Mouse (Mus musculus) embryonic facial prominence, embryonic 14.5 days (tissue): ENCODE measurements around the gene 1700020L24Rik. TPM values are rescaled to one million over a fixed set of nuclear protein-coding genes. Genes with fewer than 3 reads are reported as not detected.

ENCODE experiments used
- ATAC-seq: fragments of 200-750 bp; cut with Nextera tagmentation; 2 replicates; pipeline ENCODE4 v1.8.0; 2017; ENCODE audit warnings: low read depth, moderate number of reproducible peaks, moderate TSS enrichment
- DNase-seq: peaks from one replicate; pipeline ENCODE4 v3.0.0-alpha.2; 2015; ENCODE audit warnings: low spot score
- H3K27ac ChIP-seq: fragments of 300-500 bp; sonication (generic); replicated peaks from 2 replicates; pipeline ENCODE4 v1.5.1; 2014; ENCODE audit warnings: low read depth, mild to moderate bottlenecking, low read length, moderate library complexity
- H3K27me3 ChIP-seq: fragments of 300-500 bp; sonication (generic); replicated peaks from 2 replicates; pipeline ENCODE4 v1.6.1; 2014; ENCODE audit warnings: low read length; ENCODE audit not compliant: control insufficient read depth, insufficient read depth
- H3K36me3 ChIP-seq: fragments of 300-500 bp; sonication (generic); 2 replicates; pipeline ENCODE4 v1.6.1; 2014; ENCODE audit warnings: low read length, mixed read lengths; ENCODE audit not compliant: control insufficient read depth, insufficient read depth
- H3K4me1 ChIP-seq: fragments of 300-500 bp; sonication (generic); 2 replicates; pipeline ENCODE4 v1.6.1; 2014; ENCODE audit warnings: antibody characterized with exemption, low read length; ENCODE audit not compliant: control insufficient read depth, insufficient read depth
- H3K4me2 ChIP-seq: fragments of 300-500 bp; sonication (generic); 2 replicates; pipeline ENCODE4 v1.6.1; 2014; ENCODE audit warnings: low read depth, mild to moderate bottlenecking, low read length, moderate library complexity, mixed read lengths
- H3K4me3 ChIP-seq: fragments of 300-500 bp; sonication (generic); 2 replicates; pipeline ENCODE4 v1.5.1; 2014; ENCODE audit warnings: low read depth, mild to moderate bottlenecking, low read length
- H3K9ac ChIP-seq: fragments of 300-500 bp; sonication (generic); 2 replicates; pipeline ENCODE4 v1.6.1; 2014; ENCODE audit warnings: low read depth, mild to moderate bottlenecking, low read length, moderate library complexity, mixed read lengths
- H3K9me3 ChIP-seq: fragments of 300-500 bp; sonication (generic); 2 replicates; pipeline ENCODE4 v1.6.1; 2016; ENCODE audit warnings: low read length; ENCODE audit not compliant: control insufficient read depth
- WGBS: fragments of 180-500 bp; shearing (Covaris S2); extraction: QIAGEN DNeasy Blood & Tissue Kit; methylation state at CpG from one replicate; pipeline ENCODE4 v1.1.7; 2014; 5-methylcytosine and 5-hydroxymethylcytosine counted together
- polyA plus RNA-seq: library from polyadenylated mRNA; unstranded; fragments of >200 nt; fragmentation: Nextera tagmentation; extraction: Ambion mirVana; gene quantifications from 2 replicates; pipeline ENCODE4 v1.2.1, GENCODE M21; 2014

1700020L24Rik gene
- polyA plus RNA-seq = 0.54 and 0.77 TPM in 2 replicates

- Histone ChIP-seq H3K4me1 (no peaks in the 10 kb centered on the region), H3K27me3 (peaks cover 19% of the 10 kb centered on the region), H3K9me3 (no peaks in the 10 kb centered on the region), H3K4me3 (no peak within 1 kb of the TSS), H3K4me2 (no peak within 1 kb of the TSS), H3K9ac (no peak within 1 kb of the TSS), H3K27ac (no peak within 1 kb of the TSS), H3K36me3 (no peaks in the 10 kb centered on the region)
- ATAC-seq = no peak
- no peak for DNase-seq
- WGBS = 80% methylated on average over 1 of the region's 1 CpGs
Measured at GRCm38 (mm10) chr11:83437377-83437776, at the start of gene 1700020L24Rik. TSS of gene 1700020L24Rik (plus strand) at chr11:83437677.

- WGBS = 95% methylated on average over 4 of the region's 4 CpGs
Measured at GRCm38 (mm10) chr11:83393062-83393461, 44.4 kb upstream of the 1700020L24Rik start.

GRCm38 (mm10) chr11:83394802-83395439, 42.6 kb upstream of the 1700020L24Rik start:
- Histone ChIP-seq H3K4me3 (no peak overlapping the region), H3K36me3 (peaks cover 58% of the 10 kb centered on the region), H3K9ac (no peak overlapping the region), H3K4me2 (no peak overlapping the region), H3K27me3 (no peaks in the 10 kb centered on the region), H3K9me3 (no peaks in the 10 kb centered on the region), H3K4me1 (no peaks in the 10 kb centered on the region), H3K27ac (no peak overlapping the region)
- peak; percentile 27 for DNase-seq
- 43% methylated on average over 6 of the region's 6 CpGs for WGBS
- no peak for ATAC-seq

More at GRCm38 (mm10) chr11:83393062-83393461, 44.4 kb upstream of the 1700020L24Rik start:
- no peaks in the 10 kb centered on the region for H3K9me3 ChIP-seq
- no peaks in the 10 kb centered on the region for H3K4me1 ChIP-seq
- H3K4me3 ChIP-seq = no peak overlapping the region
- no peak for DNase-seq
- no peaks in the 10 kb centered on the region for H3K27me3 ChIP-seq
- no peak for ATAC-seq
- H3K4me2 ChIP-seq = no peak overlapping the region
- no peak overlapping the region for H3K27ac ChIP-seq
- H3K9ac ChIP-seq = no peak overlapping the region
- H3K36me3 ChIP-seq = peaks cover 57% of the 10 kb centered on the region

GRCm38 (mm10) chr11:83397626-83398025, 39.9 kb upstream of the 1700020L24Rik start:
- DNase-seq (no peak), ATAC-seq (no peak)
- Histone ChIP-seq H3K4me3 (no peak overlapping the region), H3K27me3 (no peaks in the 10 kb centered on the region), H3K27ac (no peak overlapping the region), H3K4me1 (no peaks in the 10 kb centered on the region), H3K4me2 (no peak overlapping the region), H3K9me3 (no peaks in the 10 kb centered on the region), H3K36me3 (peaks cover 40% of the 10 kb centered on the region), H3K9ac (no peak overlapping the region)
- 89% methylated on average over 7 of the region's 7 CpGs for WGBS

GRCm38 (mm10) chr11:83398724-83399123, 38.8 kb upstream of the 1700020L24Rik start:
- 73% methylated on average over 5 of the region's 5 CpGs for WGBS
- Histone ChIP-seq H3K4me1 (no peaks in the 10 kb centered on the region), H3K27ac (no peak overlapping the region), H3K27me3 (no peaks in the 10 kb centered on the region), H3K4me2 (no peak overlapping the region), H3K9me3 (no peaks in the 10 kb centered on the region), H3K36me3 (peaks cover 42% of the 10 kb centered on the region), H3K4me3 (no peak overlapping the region), H3K9ac (no peak overlapping the region)
- ATAC-seq (no peak), DNase-seq (no peak)

- no peaks in the 10 kb centered on the region for H3K4me1 ChIP-seq
- peaks cover 26% of the 10 kb centered on the region for H3K36me3 ChIP-seq
- H3K4me3 ChIP-seq = no peak overlapping the region
- no peak overlapping the region for H3K27ac ChIP-seq
- no peak overlapping the region for H3K9ac ChIP-seq
- H3K27me3 ChIP-seq = no peaks in the 10 kb centered on the region; the same call in 1 of the 2 replicates
- DNase-seq (no peak), ATAC-seq (no peak)
- H3K9me3 ChIP-seq = no peaks in the 10 kb centered on the region
- WGBS = 87% methylated on average over 7 of the region's 7 CpGs
- H3K4me2 ChIP-seq = no peak overlapping the region
Measured at GRCm38 (mm10) chr11:83403787-83404186, 33.7 kb upstream of the 1700020L24Rik start.

- Histone ChIP-seq H3K27me3 (no peaks in the 10 kb centered on the region; the same call in 1 of the 2 replicates), H3K9me3 (no peaks in the 10 kb centered on the region), H3K4me1 (peaks cover 3% of the 10 kb centered on the region; the same call in 1 of the 2 replicates), H3K36me3 (peaks cover 18% of the 10 kb centered on the region), H3K4me3 (no peak overlapping the region), H3K9ac (no peak overlapping the region), H3K4me2 (no peak overlapping the region), H3K27ac (no peak overlapping the region)
- 54% methylated on average over 3 of the region's 3 CpGs for whole genome bisulfite sequencing
- no peak for DNase-seq
- ATAC-seq = no peak
Measured at GRCm38 (mm10) chr11:83406391-83406790, 31.1 kb upstream of the 1700020L24Rik start.

GRCm38 (mm10) chr11:83408242-83408641, 29.2 kb upstream of the 1700020L24Rik start:
- no peak overlapping the region for H3K27ac ChIP-seq
- no peak overlapping the region for H3K4me2 ChIP-seq
- ATAC-seq (no peak), DNase-seq (no peak)
- peaks cover 10% of the 10 kb centered on the region for H3K36me3 ChIP-seq
- H3K9ac ChIP-seq = no peak overlapping the region
- no peak overlapping the region for H3K4me3 ChIP-seq
- no peaks in the 10 kb centered on the region for H3K9me3 ChIP-seq
- 19% methylated on average over 8 of the region's 8 CpGs for WGBS
- peaks cover 3% of the 10 kb centered on the region; the same call in 1 of the 2 replicates for H3K4me1 ChIP-seq
- H3K27me3 ChIP-seq = no peaks in the 10 kb centered on the region; the same call in 1 of the 2 replicates
